Mouse (Mus musculus) stomach, embryonic 15.5 days (tissue): ENCODE results near the gene Ikzf2. TPM values are rescaled to one million over a fixed set of nuclear protein-coding genes. Genes with fewer than 3 reads are reported as not detected.
A peak's percentile ranks its signal among the peaks of the same experiment; 100 is the strongest.

Experiments used
- ATAC-seq: fragments of 200-750 bp; cut with Nextera tagmentation; 2 replicates; pipeline ENCODE4 v1.8.0; 2017; ENCODE audit warnings: low read depth, moderate number of reproducible peaks, moderate TSS enrichment; ENCODE audit not compliant: insufficient read depth, low FRiP score
- H3K27ac ChIP-seq: fragments of 300-500 bp; sonication (generic); 2 replicates; pipeline ENCODE4 v1.5.1; 2015; ENCODE audit warnings: mild to moderate bottlenecking, inconsistent platforms
- H3K27me3 ChIP-seq: fragments of 300-500 bp; sonication (generic); replicated peaks from 2 replicates; pipeline ENCODE4 v1.6.1; 2015; ENCODE audit warnings: inconsistent platforms
- H3K36me3 ChIP-seq: fragments of 300-500 bp; sonication (generic); 2 replicates; pipeline ENCODE4 v1.6.1; 2015; ENCODE audit warnings: inconsistent platforms
- H3K4me1 ChIP-seq: fragments of 300-500 bp; sonication (generic); 2 replicates; pipeline ENCODE4 v1.6.1; 2015; ENCODE audit warnings: inconsistent platforms
- H3K4me2 ChIP-seq: fragments of 300-500 bp; sonication (generic); 2 replicates; pipeline ENCODE4 v1.6.1; 2015; ENCODE audit warnings: mild to moderate bottlenecking, inconsistent platforms
- H3K4me3 ChIP-seq: fragments of 300-500 bp; sonication (generic); replicated peaks from 2 replicates; pipeline ENCODE4 v1.5.1; 2015; ENCODE audit warnings: inconsistent platforms
- H3K9ac ChIP-seq: fragments of 300-500 bp; sonication (generic); 2 replicates; pipeline ENCODE4 v1.6.1; 2015; ENCODE audit warnings: inconsistent platforms
- H3K9me3 ChIP-seq: fragments of 300-500 bp; sonication (generic); 2 replicates; pipeline ENCODE4 v1.6.1; 2016; ENCODE audit warnings: inconsistent platforms
- WGBS: fragments of 180-500 bp; shearing (Covaris S2); methylation state at CpG from one replicate; pipeline ENCODE4 v1.1.7; 2015; 5-methylcytosine and 5-hydroxymethylcytosine counted together
- polyA plus RNA-seq: library from polyadenylated mRNA; unstranded; fragments of >200 nt; fragmentation: Nextera tagmentation; extraction: Ambion mirVana; gene quantifications from 2 replicates; pipeline ENCODE4 v1.2.1, GENCODE M21; 2015

Gene Ikzf2
- polyA plus RNA-seq, result 5.2 and 7.1 TPM in 2 replicates

GRCm38 (mm10) chr1:69687076-69687991 is at the start of gene Ikzf2:
Ikzf2 (minus strand) TSS chr1:69687245.
- Histone ChIP-seq H3K27me3 (no peaks in the 10 kb centered on the region), H3K36me3 (no peaks in the 10 kb centered on the region), H3K9ac (peak within 1 kb of the TSS; percentile 66), H3K9me3 (no peaks in the 10 kb centered on the region), H3K27ac (peak within 1 kb of the TSS; percentile 90), H3K4me2 (peak within 1 kb of the TSS; percentile 72), H3K4me1 (0 out of 2 replicates have a peak, but pooled peaks cover 4% of the 10 kb centered on the region), H3K4me3 (peak within 1 kb of the TSS; percentile 81)
- ATAC-seq, result peak; percentile 91
- WGBS, result under 1% methylated on average over 53 of the region's 105 CpGs

- no peak overlapping the region for H3K9ac ChIP-seq
- H3K27ac ChIP-seq, result no peak overlapping the region
- H3K4me3 ChIP-seq, result no peak overlapping the region
- no peak overlapping the region for H3K4me2 ChIP-seq
- no peaks in the 10 kb centered on the region for H3K36me3 ChIP-seq
- no peak for ATAC-seq
- WGBS, result 48% methylated on average over 1 of the region's 1 CpGs
- no peaks in the 10 kb centered on the region for H3K4me1 ChIP-seq
- no peaks in the 10 kb centered on the region for H3K9me3 ChIP-seq
- H3K27me3 ChIP-seq, result no peaks in the 10 kb centered on the region
Measured at GRCm38 (mm10) chr1:69729729-69730128, 42.7 kb upstream of the Ikzf2 start.

- no peaks in the 10 kb centered on the region for H3K4me1 ChIP-seq
- no peaks in the 10 kb centered on the region for H3K27me3 ChIP-seq
- WGBS, result 39% methylated on average over 5 of the region's 5 CpGs
- H3K27ac ChIP-seq, result no peak overlapping the region
- no peak overlapping the region for H3K4me2 ChIP-seq
- no peak overlapping the region for H3K9ac ChIP-seq
- no peak overlapping the region for H3K4me3 ChIP-seq
- H3K36me3 ChIP-seq, result no peaks in the 10 kb centered on the region
- no peaks in the 10 kb centered on the region for H3K9me3 ChIP-seq
- no peak for ATAC-seq
Measured at GRCm38 (mm10) chr1:69729031-69729679, 42.1 kb upstream of the Ikzf2 start.

- H3K9ac ChIP-seq, result no peak overlapping the region
- no peak overlapping the region for H3K4me3 ChIP-seq
- WGBS, result 34% methylated on average over 5 of the region's 5 CpGs
- no peaks in the 10 kb centered on the region for H3K9me3 ChIP-seq
- no peak overlapping the region for H3K4me2 ChIP-seq
- ATAC-seq, result no peak
- no peak overlapping the region for H3K27ac ChIP-seq
- H3K36me3 ChIP-seq, result no peaks in the 10 kb centered on the region
- no peaks in the 10 kb centered on the region for H3K27me3 ChIP-seq
- H3K4me1 ChIP-seq, result no peaks in the 10 kb centered on the region
Measured at GRCm38 (mm10) chr1:69727968-69728367, 40.9 kb upstream of the Ikzf2 start.

- no peaks in the 10 kb centered on the region for H3K27me3 ChIP-seq
- H3K4me2 ChIP-seq, result no peak overlapping the region
- 69% methylated on average over 3 of the region's 3 CpGs for WGBS
- no peaks in the 10 kb centered on the region for H3K4me1 ChIP-seq
- no peak for ATAC-seq
- no peaks in the 10 kb centered on the region for H3K9me3 ChIP-seq
- no peak overlapping the region for H3K4me3 ChIP-seq
- no peaks in the 10 kb centered on the region for H3K36me3 ChIP-seq
- H3K9ac ChIP-seq, result no peak overlapping the region
- H3K27ac ChIP-seq, result no peak overlapping the region
Measured at GRCm38 (mm10) chr1:69717107-69717506, 30.1 kb upstream of the Ikzf2 start.

- WGBS, result 89% methylated on average over 1 of the region's 1 CpGs
- no peaks in the 10 kb centered on the region for H3K27me3 ChIP-seq
- no peak overlapping the region for H3K9ac ChIP-seq
- H3K4me3 ChIP-seq, result no peak overlapping the region
- H3K36me3 ChIP-seq, result no peaks in the 10 kb centered on the region
- no peak overlapping the region for H3K27ac ChIP-seq
- no peaks in the 10 kb centered on the region for H3K4me1 ChIP-seq
- H3K9me3 ChIP-seq, result no peaks in the 10 kb centered on the region
- ATAC-seq, result no peak
- H3K4me2 ChIP-seq, result no peak overlapping the region
Measured at GRCm38 (mm10) chr1:69708571-69708970, 21.5 kb upstream of the Ikzf2 start.

GRCm38 (mm10) chr1:69703506-69704156 is 16.6 kb upstream of the Ikzf2 start:
- Histone ChIP-seq H3K4me1 (no peaks in the 10 kb centered on the region), H3K4me2 (no peak overlapping the region), H3K4me3 (no peak overlapping the region), H3K27me3 (no peaks in the 10 kb centered on the region), H3K27ac (no peak overlapping the region), H3K36me3 (no peaks in the 10 kb centered on the region), H3K9me3 (no peaks in the 10 kb centered on the region), H3K9ac (no peak overlapping the region)
- WGBS, result 91% methylated on average over 3 of the region's 3 CpGs
- no peak for ATAC-seq

GRCm38 (mm10) chr1:69691946-69692345 is 4.9 kb upstream of the Ikzf2 start:
- H3K27ac ChIP-seq, result no peak overlapping the region
- 0 out of 2 replicates have a peak, but pooled peaks cover 4% of the 10 kb centered on the region for H3K4me1 ChIP-seq
- ATAC-seq, result no peak
- H3K9ac ChIP-seq, result no peak overlapping the region
- 74% methylated on average over 6 of the region's 6 CpGs for WGBS
- no peak overlapping the region for H3K4me2 ChIP-seq
- no peaks in the 10 kb centered on the region for H3K36me3 ChIP-seq
- H3K27me3 ChIP-seq, result no peaks in the 10 kb centered on the region
- H3K9me3 ChIP-seq, result no peaks in the 10 kb centered on the region
- H3K4me3 ChIP-seq, result no peak overlapping the region

GRCm38 (mm10) chr1:69688961-69689360 is 1.9 kb upstream of the Ikzf2 start:
- Histone ChIP-seq H3K36me3 (no peaks in the 10 kb centered on the region), H3K9ac (no peak overlapping the region), H3K27me3 (no peaks in the 10 kb centered on the region), H3K27ac (no peak overlapping the region), H3K4me3 (no peak overlapping the region), H3K9me3 (no peaks in the 10 kb centered on the region), H3K4me2 (peak overlapping the region; percentile 37), H3K4me1 (0 out of 2 replicates have a peak, but pooled peaks cover 4% of the 10 kb centered on the region)
- WGBS, result 1% methylated on average over 5 of the region's 5 CpGs
- no peak for ATAC-seq

- Histone ChIP-seq H3K27ac (peak overlapping the region; percentile 90; the same call in 1 of the 2 replicates), H3K36me3 (no peaks in the 10 kb centered on the region), H3K4me2 (peak overlapping the region; percentile 72), H3K4me3 (peak overlapping the region; percentile 81), H3K9me3 (no peaks in the 10 kb centered on the region), H3K9ac (no peak overlapping the region), H3K4me1 (0 out of 2 replicates have a peak, but pooled peaks cover 4% of the 10 kb centered on the region), H3K27me3 (no peaks in the 10 kb centered on the region)
- 4% methylated on average over 4 of the region's 4 CpGs for WGBS
- no peak for ATAC-seq
Measured at GRCm38 (mm10) chr1:69688118-69688517, 1.1 kb upstream of the Ikzf2 start.

GRCm38 (mm10) chr1:69686741-69687075 is 337 bp downstream of the Ikzf2 start:
- no peak for ATAC-seq
- no peaks in the 10 kb centered on the region for H3K9me3 ChIP-seq
- WGBS, result under 1% methylated on average over 6 of the region's 6 CpGs

More at GRCm38 (mm10) chr1:69686741-69687075, 337 bp downstream of the Ikzf2 start:
- Histone ChIP-seq H3K27ac (peak overlapping the region; percentile 90), H3K9ac (peak overlapping the region; percentile 32), H3K36me3 (no peaks in the 10 kb centered on the region), H3K27me3 (no peaks in the 10 kb centered on the region), H3K4me3 (peak overlapping the region; percentile 81), H3K4me2 (peak overlapping the region; percentile 72), H3K4me1 (0 out of 2 replicates have a peak, but pooled peaks cover 4% of the 10 kb centered on the region)
